13 mouse cellular contexts compared by ENCODE assay signal in genomic region chr10:25652742-25653563, GRCm38 (mm10).
DNase-seq lines count a peak whose midpoint lies in the region; ATAC-seq and TF ChIP-seq lines count a peak whose summit lies in the region.
"Had no signal": no experiment of that assay in that cellular context is flagged by ENCODE, and none has a peak within 500 bp of the region (broad histone marks: within the 10 kb centered on the region; RNA-seq: fewer than 3 reads in every experiment).

No protein-coding gene starts in this region.

- H3K9ac ChIP-seq in forebrain, embryonic 13.5 days, result no peak overlapping the region
- no peak overlapping the region for H3K9ac ChIP-seq in forebrain, embryonic 15.5 days (replicated peaks)
- no peak overlapping the region for H3K9ac ChIP-seq in kidney, embryonic 16.5 days (replicated peaks; ENCODE audit: low read length)
- H3K9ac ChIP-seq: limb, embryonic 15.5 days had no signal

- no peak overlapping the region for H3K4me2 ChIP-seq in forebrain, embryonic 13.5 days
- H3K4me2 ChIP-seq in forebrain, embryonic 15.5 days (replicated peaks), result no peak overlapping the region
- H3K4me2 ChIP-seq in kidney, embryonic 16.5 days (replicated peaks; ENCODE audit: low read depth, low read length), result 0 out of 2 replicates have a peak overlapping the region, but pooled peaks have one; percentile 15
- H3K4me2 ChIP-seq: limb, embryonic 15.5 days had no signal

- no peak overlapping the region for H3K4me3 ChIP-seq in forebrain, embryonic 13.5 days
- no peak overlapping the region for H3K4me3 ChIP-seq in forebrain, embryonic 15.5 days
- no peak overlapping the region for H3K4me3 ChIP-seq in kidney, embryonic 16.5 days (ENCODE audit: low read length)
- H3K4me3 ChIP-seq: limb, embryonic 15.5 days had no signal

- H3K9me3 ChIP-seq in forebrain, embryonic 13.5 days (replicated peaks), result no peaks in the 10 kb centered on the region
- H3K9me3 ChIP-seq in forebrain, embryonic 15.5 days, result no peaks in the 10 kb centered on the region
- no peaks in the 10 kb centered on the region for H3K9me3 ChIP-seq in kidney, embryonic 16.5 days (ENCODE audit: low read length)
- H3K9me3 ChIP-seq: limb, embryonic 15.5 days had no signal

- POLR2A ChIA-PET in Patski (lab: Charles Lee), result no interaction called here

- 0 out of 2 replicates have a peak, but pooled peaks cover 2% of the 10 kb centered on the region for H3K4me1 ChIP-seq in forebrain, embryonic 13.5 days
- no peaks in the 10 kb centered on the region for H3K4me1 ChIP-seq in forebrain, embryonic 15.5 days
- H3K4me1 ChIP-seq in kidney, embryonic 16.5 days (ENCODE audit: insufficient read depth, low read length), result 0 out of 2 replicates have a peak, but pooled peaks cover 6% of the 10 kb centered on the region
- H3K4me1 ChIP-seq: limb, embryonic 15.5 days had no signal

- in situ Hi-C loops in Patski (cut with MboI; ENCODE audit: low pct_unique_long_range_greater_than_20kb), result no loop called here

- H3K27ac ChIP-seq in forebrain, embryonic 13.5 days, result no peak overlapping the region
- no peak overlapping the region for H3K27ac ChIP-seq in forebrain, embryonic 15.5 days (replicated peaks)
- H3K27ac ChIP-seq in kidney, embryonic 16.5 days (ENCODE audit: low read length), result no peak overlapping the region
- H3K27ac ChIP-seq: limb, embryonic 15.5 days had no signal

- no peak for TF ChIP-seq CTCF in Patski (IDR thresholded peaks at IDR 0.05)

- H3K27me3 ChIP-seq in forebrain, embryonic 13.5 days, result no peaks in the 10 kb centered on the region
- no peaks in the 10 kb centered on the region for H3K27me3 ChIP-seq in forebrain, embryonic 15.5 days
- no peaks in the 10 kb centered on the region for H3K27me3 ChIP-seq in kidney, embryonic 16.5 days (ENCODE audit: insufficient read depth, low read length)
- H3K27me3 ChIP-seq in Patski, result no peaks in the 10 kb centered on the region
- H3K27me3 ChIP-seq: limb, embryonic 15.5 days had no signal

- no peak for DNase-seq in kidney, adult 8-10 months
- DNase-seq in Patski (ENCODE audit: low read depth, low spot score), result peak; percentile 13
- peak; percentile 52 for DNase-seq in lung, postnatal 10 days
- DNase-seq in spleen, postnatal 4 days (ENCODE audit: low spot score in 2 of 2), result no peak
- DNase-seq in layer of hippocampus, adult 9-11 months, result no peak
- DNase-seq: cerebellum, postnatal 36 days; gastrocnemius, postnatal 10 days; right cerebral cortex, postnatal 25 days had no signal

- 76% methylated on average over 16 of the region's 16 CpGs for WGBS in forebrain, embryonic 13.5 days
- 74% methylated on average over 16 of the region's 16 CpGs for WGBS in forebrain, embryonic 15.5 days
- WGBS in kidney, embryonic 16.5 days, result 50% methylated on average over 16 of the region's 16 CpGs

- ATAC-seq in forebrain, embryonic 13.5 days, result 0 out of 2 replicates have a peak, but pooled peaks have one; percentile 43
- ATAC-seq in forebrain, embryonic 15.5 days (replicated peaks), result no peak
- ATAC-seq in kidney, embryonic 16.5 days (ENCODE audit: low FRiP score, low TSS enrichment), result peak; percentile 46; the same call in 1 of the 2 replicates
- peak; percentile 79 for ATAC-seq in Patski

- CTCF ChIA-PET in Patski (lab: Charles Lee), result interaction anchor here (1.0 to 1.2 kb wide), 2 partner anchors 9 to 41 kb away, joined by 3 to 4 read pairs; no protein-coding TSS in a partner anchor

- no peaks in the 10 kb centered on the region for H3K36me3 ChIP-seq in forebrain, embryonic 13.5 days (ENCODE audit: poor library complexity, severe bottlenecking)
- H3K36me3 ChIP-seq in forebrain, embryonic 15.5 days, result no peaks in the 10 kb centered on the region
- H3K36me3 ChIP-seq in kidney, embryonic 16.5 days (ENCODE audit: insufficient read depth, low read length), result no peaks in the 10 kb centered on the region
- H3K36me3 ChIP-seq: G1E; limb, embryonic 15.5 days had no signal

Comparison
In these comparisons a context has a peak if more than half of its experiments do, and no peak if none do; other contexts are left out.
1. DNase-seq: peak in Patski (single experiment) and lung, postnatal 10 days (single experiment); none in kidney, adult 8-10 months (0 of 2), spleen, postnatal 4 days (0 of 2) and layer of hippocampus, adult 9-11 months (single experiment).